Mouse (Mus musculus) naive thymus-derived CD4-positive, alpha-beta T cell, adult 2 months (primary cell): ENCODE results near the gene Btbd35f5.
"Not testable (repeated sequence)": the region's sequence is repeated elsewhere in the genome, so short reads cannot be mapped to it uniquely, and the experiment has no call there.

Experiments used
- DNase-seq: peaks from one replicate; pipeline ENCODE4 v3.0.0-alpha.2; 2011; ENCODE audit warnings: low read depth

Btbd35f5 gene

DNA sequence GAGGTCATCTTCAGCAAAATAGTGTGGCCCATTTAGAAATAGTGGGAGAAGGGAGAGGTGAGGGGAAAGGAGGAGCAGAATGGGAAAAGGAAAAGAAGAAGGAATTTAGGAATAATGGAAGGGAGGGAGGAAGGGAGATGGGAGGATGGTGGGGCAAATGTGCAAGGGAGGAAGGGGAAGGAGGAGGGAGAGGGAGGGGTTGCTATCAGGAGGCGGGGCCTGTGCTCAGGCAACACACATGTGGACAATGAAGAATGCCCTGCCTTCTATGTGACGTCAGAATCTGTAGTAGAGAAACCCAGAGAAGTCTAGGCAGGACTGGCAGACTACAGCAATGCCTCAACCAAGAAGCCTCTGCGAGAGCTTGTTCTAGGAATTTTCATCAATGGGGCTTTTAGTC lies at the start of gene Btbd35f5:
Gene Btbd35f5, plus strand, starts transcription at position 301 of the 400 bp plus-strand sequence.
- DNase-seq = not testable (repeated sequence)

DNA sequence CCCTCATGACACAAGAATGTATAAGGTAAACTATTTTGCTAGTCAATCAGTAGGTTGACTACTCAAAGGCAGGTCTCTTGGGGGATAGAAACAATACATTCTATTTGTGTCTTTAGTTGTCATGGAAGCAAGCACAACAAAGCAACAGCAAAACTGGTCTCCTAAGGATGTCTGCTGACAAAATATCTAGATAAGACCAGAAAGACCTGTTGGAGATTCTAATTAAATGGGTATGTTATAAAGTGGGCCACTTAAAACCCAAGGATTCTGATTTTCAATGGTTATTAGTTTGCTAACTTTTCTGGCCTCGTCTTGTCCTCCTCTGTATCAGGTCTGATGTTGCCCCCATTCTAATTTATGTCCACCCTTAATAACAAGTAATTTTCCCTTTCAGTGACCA lies 32.2 kb upstream of the Btbd35f5 start, which contains the start of gene Gm21789:
Gene Gm21789, plus strand, starts transcription at position 301 of the 400 bp plus-strand sequence.
- DNase-seq = not testable (repeated sequence)
